Mouse (Mus musculus) embryonic facial prominence, embryonic 15.5 days (tissue): ENCODE measurements at regions not wholly inside any gene's neighbourhood (a gene's known extent, or its start where the extent isn't known, plus 50 kb on each side); places are given as distances from the start of the nearest gene placed in this dataset.

ENCODE experiments used
- ATAC-seq: fragments of 200-750 bp; cut with Nextera tagmentation; 2 replicates; pipeline ENCODE4 v1.8.0; 2017; ENCODE audit warnings: low read depth, moderate TSS enrichment; ENCODE audit not compliant: insufficient number of reproducible peaks, low FRiP score, low TSS enrichment
- H3K27ac ChIP-seq: fragments of 300-500 bp; sonication (generic); replicated peaks from 2 replicates; pipeline ENCODE4 v1.5.1; 2015; ENCODE audit warnings: mild to moderate bottlenecking, inconsistent platforms
- H3K27me3 ChIP-seq: fragments of 300-500 bp; sonication (generic); 2 replicates; pipeline ENCODE4 v1.6.1; 2015; ENCODE audit warnings: inconsistent platforms
- H3K36me3 ChIP-seq: fragments of 300-500 bp; sonication (generic); 2 replicates; pipeline ENCODE4 v1.6.1; 2015; ENCODE audit warnings: mild to moderate bottlenecking, inconsistent platforms
- H3K4me1 ChIP-seq: fragments of 300-500 bp; sonication (generic); 2 replicates; pipeline ENCODE4 v1.6.1; 2015; ENCODE audit warnings: inconsistent platforms
- H3K4me2 ChIP-seq: fragments of 300-500 bp; sonication (generic); replicated peaks from 2 replicates; pipeline ENCODE4 v1.6.1; 2015; ENCODE audit warnings: mild to moderate bottlenecking, inconsistent platforms
- H3K4me3 ChIP-seq: fragments of 300-500 bp; sonication (generic); replicated peaks from 2 replicates; pipeline ENCODE4 v1.5.1; 2015; ENCODE audit warnings: mild to moderate bottlenecking, inconsistent platforms
- H3K9ac ChIP-seq: fragments of 300-500 bp; sonication (generic); 2 replicates; pipeline ENCODE4 v1.6.1; 2015; ENCODE audit warnings: inconsistent platforms
- H3K9me3 ChIP-seq: fragments of 300-500 bp; sonication (generic); replicated peaks from 2 replicates; pipeline ENCODE4 v1.6.1; 2016; ENCODE audit warnings: inconsistent platforms
- WGBS: fragments of 180-500 bp; shearing (Covaris S2); methylation state at CpG from one replicate; pipeline ENCODE4 v1.1.7; 2015; 5-methylcytosine and 5-hydroxymethylcytosine counted together

DNA sequence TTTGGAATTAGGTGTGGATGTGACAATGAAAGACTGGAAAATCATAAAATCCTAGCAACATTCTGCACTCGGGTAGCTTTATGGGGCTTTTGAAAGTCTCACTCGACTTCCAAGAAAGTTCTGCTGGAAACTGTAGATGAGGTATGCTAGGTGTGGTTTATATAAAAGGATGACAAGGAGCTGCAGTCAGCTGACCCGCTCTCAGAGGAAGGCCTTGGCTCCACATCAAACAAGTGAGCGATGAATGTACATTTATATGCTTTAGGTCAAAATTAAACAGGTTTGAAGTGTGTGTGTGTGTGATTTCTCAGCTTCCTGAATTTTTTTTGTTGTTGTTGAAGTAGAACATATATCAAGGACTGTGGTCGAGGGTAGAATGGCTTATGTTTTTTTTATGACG lies 174.9 kb downstream of the 1500009L16Rik start:
- H3K27ac ChIP-seq, result no peak overlapping the region
- no peaks in the 10 kb centered on the region for H3K27me3 ChIP-seq
- 53% methylated on average over 6 of the region's 6 CpGs for WGBS
- peaks cover 6% of the 10 kb centered on the region; the same call in 1 of the 2 replicates for H3K4me1 ChIP-seq
- no peaks in the 10 kb centered on the region for H3K9me3 ChIP-seq
- no peak for ATAC-seq
- H3K36me3 ChIP-seq, result no peaks in the 10 kb centered on the region
- H3K9ac ChIP-seq, result no peak overlapping the region
- no peak overlapping the region for H3K4me2 ChIP-seq
- H3K4me3 ChIP-seq, result no peak overlapping the region

DNA sequence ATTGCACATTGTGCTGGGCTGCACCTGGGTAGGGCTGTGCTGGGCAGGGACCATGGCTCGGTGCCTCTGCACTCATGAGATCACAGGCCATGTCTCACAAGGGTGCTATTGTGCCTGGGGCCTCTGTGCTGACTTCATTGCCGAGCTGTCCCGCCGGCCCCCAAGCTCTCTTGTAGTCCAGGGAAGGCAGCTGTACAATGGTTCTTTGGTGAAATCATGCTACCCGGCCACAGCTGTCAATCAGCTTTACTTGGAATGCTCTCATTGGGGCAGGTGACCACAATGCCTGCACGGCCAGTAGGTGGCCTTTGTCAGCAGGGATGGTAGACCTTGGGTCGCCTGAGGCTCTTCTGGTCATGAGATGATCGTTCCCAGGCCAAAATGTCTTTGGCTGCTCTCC lies 184.1 kb downstream of the 1500009L16Rik start:
- Histone ChIP-seq H3K9me3 (no peaks in the 10 kb centered on the region), H3K4me3 (no peak overlapping the region), H3K36me3 (no peaks in the 10 kb centered on the region), H3K4me2 (no peak overlapping the region), H3K4me1 (no peaks in the 10 kb centered on the region), H3K27me3 (no peaks in the 10 kb centered on the region), H3K27ac (no peak overlapping the region), H3K9ac (no peak overlapping the region)
- WGBS, result 56% methylated on average over 8 of the region's 8 CpGs
- no peak for ATAC-seq

DNA sequence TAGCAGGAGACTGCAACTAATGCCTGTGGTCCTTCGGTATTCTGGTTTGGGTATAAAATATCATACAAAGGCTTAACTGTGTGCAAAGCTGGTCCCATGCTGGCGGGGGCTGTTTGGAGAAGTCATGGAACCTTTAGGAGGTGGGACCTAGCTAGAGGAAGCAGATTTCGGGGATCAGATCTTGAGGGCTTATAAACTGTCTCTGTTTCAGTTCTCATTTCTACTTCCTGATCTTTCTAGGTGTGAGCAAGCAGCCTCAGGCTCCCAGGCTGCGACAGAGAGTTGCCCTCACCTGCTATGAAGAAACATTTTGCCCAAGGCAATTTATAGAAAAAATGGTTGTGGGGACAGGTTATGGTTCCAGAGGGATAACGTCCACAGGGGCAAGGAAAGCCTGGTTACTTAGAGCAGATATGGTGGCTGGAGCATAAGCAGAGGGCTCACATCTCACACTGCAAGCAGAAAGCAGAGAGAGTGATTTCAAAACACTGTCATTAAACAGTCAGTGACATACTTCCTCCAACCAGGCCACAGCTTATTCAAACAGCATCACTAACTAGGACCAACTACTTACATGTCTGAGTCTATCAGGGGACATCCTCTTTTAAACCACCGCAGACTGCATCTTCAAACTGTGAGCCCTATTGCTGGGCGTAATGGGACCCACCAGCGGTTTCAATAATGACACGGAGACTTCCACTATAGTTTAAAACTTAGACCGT lies 188.1 kb downstream of the 1500009L16Rik start:
- Histone ChIP-seq H3K4me1 (0 out of 2 replicates have a peak, but pooled peaks cover 8% of the 10 kb centered on the region), H3K27ac (no peak overlapping the region), H3K36me3 (no peaks in the 10 kb centered on the region), H3K27me3 (no peaks in the 10 kb centered on the region), H3K4me3 (no peak overlapping the region), H3K9ac (no peak overlapping the region), H3K9me3 (no peaks in the 10 kb centered on the region), H3K4me2 (no peak overlapping the region)
- ATAC-seq, result no peak
- WGBS, result 79% methylated on average over 10 of the region's 10 CpGs

DNA sequence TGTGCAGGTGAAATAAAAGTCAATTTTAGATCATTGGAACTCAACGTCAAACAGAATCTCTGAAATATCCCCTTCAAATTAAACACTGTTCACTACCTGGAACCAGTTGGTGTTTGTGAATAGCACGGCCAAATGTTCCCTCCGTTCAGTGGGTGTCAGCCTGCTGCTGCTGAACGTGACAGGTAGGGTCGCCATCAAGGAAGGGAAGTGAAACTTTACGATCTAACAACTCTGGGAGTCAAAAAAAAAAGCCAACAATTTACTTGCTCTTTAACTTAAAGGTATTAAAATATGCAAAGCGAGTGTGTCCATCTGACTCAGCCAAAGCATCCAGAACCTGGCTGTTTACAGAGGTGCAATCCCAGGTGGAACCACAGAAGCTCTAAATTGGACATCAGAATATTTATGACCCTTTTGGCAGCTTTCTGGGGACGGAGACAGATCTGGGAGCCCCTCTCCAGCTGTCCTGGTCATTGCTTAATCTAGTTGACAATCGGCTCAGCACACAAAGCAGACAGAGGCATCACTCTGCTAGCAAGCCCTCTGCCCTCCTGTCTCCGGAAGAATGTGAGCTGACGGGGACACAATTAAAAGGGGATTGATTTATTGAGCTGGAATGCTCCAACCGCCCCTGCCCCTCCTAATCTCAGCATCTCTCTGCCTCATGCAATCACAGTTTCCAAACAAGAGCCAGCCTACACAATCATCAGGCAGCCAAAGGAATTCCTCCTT lies 191.9 kb downstream of the 1500009L16Rik start:
- Histone ChIP-seq H3K36me3 (no peaks in the 10 kb centered on the region), H3K9ac (no peak overlapping the region), H3K4me2 (no peak overlapping the region), H3K4me3 (no peak overlapping the region), H3K27ac (no peak overlapping the region), H3K9me3 (no peaks in the 10 kb centered on the region), H3K4me1 (0 out of 2 replicates have a peak, but pooled peaks cover 8% of the 10 kb centered on the region), H3K27me3 (no peaks in the 10 kb centered on the region)
- 48% methylated on average over 12 of the region's 12 CpGs for WGBS
- ATAC-seq, result no peak

- H3K9me3 ChIP-seq, result no peaks in the 10 kb centered on the region
- no peak for ATAC-seq
- H3K9ac ChIP-seq, result no peak overlapping the region
- H3K4me3 ChIP-seq, result no peak overlapping the region
- H3K27ac ChIP-seq, result no peak overlapping the region
- no peaks in the 10 kb centered on the region for H3K27me3 ChIP-seq
- H3K4me1 ChIP-seq, result 0 out of 2 replicates have a peak, but pooled peaks cover 8% of the 10 kb centered on the region
- no peak overlapping the region for H3K4me2 ChIP-seq
- no peaks in the 10 kb centered on the region for H3K36me3 ChIP-seq
- WGBS, result 36% methylated on average over 9 of the region's 9 CpGs
Measured at GRCm38 (mm10) chr10:83915133-83915730, 192.6 kb downstream of the 1500009L16Rik start.

- H3K36me3 ChIP-seq, result no peaks in the 10 kb centered on the region
- H3K27me3 ChIP-seq, result no peaks in the 10 kb centered on the region
- no peaks in the 10 kb centered on the region for H3K9me3 ChIP-seq
- no peak overlapping the region for H3K27ac ChIP-seq
- peak; percentile 24; the same call in 1 of the 2 replicates for ATAC-seq
- H3K4me3 ChIP-seq, result no peak overlapping the region
- WGBS, result 49% methylated on average over 4 of the region's 4 CpGs
- no peak overlapping the region for H3K9ac ChIP-seq
- no peak overlapping the region for H3K4me2 ChIP-seq
- H3K4me1 ChIP-seq, result peaks cover 6% of the 10 kb centered on the region
Measured at GRCm38 (mm10) chr10:83926990-83927389, 204.3 kb downstream of the 1500009L16Rik start.

DNA sequence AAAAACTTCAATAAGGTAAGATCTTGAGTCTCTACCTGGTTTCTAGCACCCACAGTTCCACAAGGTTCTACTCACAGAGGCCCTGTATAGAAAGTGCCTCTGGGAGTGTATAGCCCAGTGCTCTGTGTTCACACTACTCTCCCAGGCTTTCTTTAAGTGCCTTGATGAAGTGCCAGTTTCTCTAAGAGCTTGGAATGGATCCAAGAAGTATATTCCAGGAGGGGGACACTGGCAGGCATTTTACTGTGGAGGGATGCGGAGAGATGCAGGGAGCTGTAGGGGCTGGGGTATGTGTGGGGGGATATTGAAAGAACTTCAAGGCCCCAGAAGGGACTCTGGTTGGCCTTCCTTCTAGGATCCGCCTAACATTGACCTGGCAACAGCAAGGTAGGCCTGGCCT lies 204.9 kb downstream of the 1500009L16Rik start:
- Histone ChIP-seq H3K27ac (no peak overlapping the region), H3K4me3 (no peak overlapping the region), H3K27me3 (no peaks in the 10 kb centered on the region), H3K4me1 (peaks cover 6% of the 10 kb centered on the region), H3K9me3 (no peaks in the 10 kb centered on the region), H3K9ac (no peak overlapping the region), H3K4me2 (no peak overlapping the region), H3K36me3 (no peaks in the 10 kb centered on the region)
- WGBS, result 74% methylated on average over 2 of the region's 2 CpGs
- ATAC-seq, result no peak

GRCm38 (mm10) chr10:83931758-83932157 lies 209.1 kb downstream of the 1500009L16Rik start:
- H3K4me3 ChIP-seq, result no peak overlapping the region
- ATAC-seq, result no peak
- 79% methylated on average over 3 of the region's 3 CpGs for WGBS

DNA sequence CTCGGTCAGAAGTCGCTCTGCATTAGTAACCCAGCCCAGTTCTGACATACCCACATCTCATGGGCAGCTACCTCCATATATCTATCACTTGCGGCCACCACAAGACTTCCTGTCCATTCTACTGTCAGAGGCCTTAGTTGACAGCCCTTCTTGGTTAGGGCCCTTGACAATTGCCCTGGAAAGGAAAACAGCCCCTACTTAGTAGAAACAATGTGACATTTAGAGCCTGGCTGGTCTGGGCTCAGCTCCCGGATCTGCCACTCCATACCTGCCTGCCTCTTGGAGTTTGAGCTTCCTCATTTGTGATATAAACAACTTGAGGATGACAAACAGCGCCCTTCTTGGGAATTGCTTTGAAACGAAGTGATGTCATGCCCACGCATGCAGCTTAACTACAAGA lies 210.5 kb downstream of the 1500009L16Rik start:
- Histone ChIP-seq H3K4me3 (no peak overlapping the region), H3K27ac (no peak overlapping the region), H3K4me1 (no peaks in the 10 kb centered on the region), H3K9me3 (no peaks in the 10 kb centered on the region), H3K4me2 (no peak overlapping the region), H3K27me3 (no peaks in the 10 kb centered on the region), H3K9ac (no peak overlapping the region), H3K36me3 (no peaks in the 10 kb centered on the region)
- WGBS, result 79% methylated on average over 7 of the region's 7 CpGs
- no peak for ATAC-seq

More at GRCm38 (mm10) chr10:83931758-83932157, 209.1 kb downstream of the 1500009L16Rik start:
- Histone ChIP-seq H3K9me3 (no peaks in the 10 kb centered on the region), H3K9ac (no peak overlapping the region), H3K27me3 (no peaks in the 10 kb centered on the region), H3K4me2 (no peak overlapping the region), H3K36me3 (no peaks in the 10 kb centered on the region), H3K4me1 (peaks cover 6% of the 10 kb centered on the region), H3K27ac (no peak overlapping the region)

DNA sequence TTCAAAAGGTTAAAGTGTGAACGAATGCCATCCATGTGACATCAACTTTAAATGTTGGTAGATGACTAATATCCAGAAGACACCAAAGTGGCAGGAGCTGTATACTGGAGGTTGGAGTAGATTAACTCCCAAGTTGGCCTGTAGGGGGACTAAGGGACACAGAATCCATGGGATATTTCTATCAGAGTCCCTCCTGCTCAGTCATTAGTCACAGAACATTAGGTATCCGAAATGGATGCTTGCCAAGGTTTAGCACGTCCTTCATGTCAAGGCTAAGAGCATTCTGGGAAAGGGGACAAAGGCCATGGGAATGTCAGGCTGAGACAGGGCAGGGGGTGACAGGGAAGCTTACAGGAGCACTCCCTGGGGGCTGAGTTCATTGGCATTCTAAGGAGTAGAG lies 211.8 kb downstream of the 1500009L16Rik start:
- Histone ChIP-seq H3K4me2 (no peak overlapping the region), H3K27ac (no peak overlapping the region), H3K4me1 (no peaks in the 10 kb centered on the region), H3K9ac (no peak overlapping the region), H3K4me3 (no peak overlapping the region), H3K9me3 (no peaks in the 10 kb centered on the region), H3K36me3 (no peaks in the 10 kb centered on the region), H3K27me3 (no peaks in the 10 kb centered on the region)
- WGBS, result 62% methylated on average over 3 of the region's 3 CpGs
- no peak for ATAC-seq

DNA sequence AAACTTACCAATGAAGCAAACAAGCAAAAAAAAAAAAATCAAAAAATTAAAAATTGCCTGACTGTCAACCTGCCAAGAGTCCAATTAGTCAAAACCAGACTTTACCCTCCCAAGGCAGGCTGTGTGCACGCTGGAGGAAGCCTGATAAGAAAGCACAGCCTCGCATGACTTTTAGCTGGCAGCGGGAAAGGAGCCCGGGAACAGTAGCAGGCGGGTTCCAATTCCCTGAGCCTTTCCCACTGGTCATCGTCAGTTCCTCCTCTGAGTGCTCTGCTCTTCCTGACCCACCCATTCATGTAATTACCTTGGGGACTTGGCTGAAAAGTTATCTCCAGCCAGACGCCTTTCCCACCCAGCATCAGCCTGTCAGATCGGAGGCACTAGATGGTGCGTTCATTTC lies 214.5 kb downstream of the 1500009L16Rik start:
- Histone ChIP-seq H3K4me1 (no peaks in the 10 kb centered on the region), H3K4me2 (no peak overlapping the region), H3K9ac (no peak overlapping the region), H3K36me3 (no peaks in the 10 kb centered on the region), H3K4me3 (no peak overlapping the region), H3K9me3 (no peaks in the 10 kb centered on the region), H3K27me3 (no peaks in the 10 kb centered on the region), H3K27ac (no peak overlapping the region)
- WGBS, result 61% methylated on average over 9 of the region's 9 CpGs
- no peak for ATAC-seq
